Mouse (Mus musculus) hindlimb bud, embryonic 11.5 days (tissue): ENCODE data around the gene Zcwpw1.

Experiments used
- DNase-seq: peaks from one replicate; pipeline ENCODE4 v3.0.0-alpha.2; 2012; ENCODE audit warnings: low read depth, low spot score; ENCODE audit errors: extremely low spot score

Gene Zcwpw1

DNA sequence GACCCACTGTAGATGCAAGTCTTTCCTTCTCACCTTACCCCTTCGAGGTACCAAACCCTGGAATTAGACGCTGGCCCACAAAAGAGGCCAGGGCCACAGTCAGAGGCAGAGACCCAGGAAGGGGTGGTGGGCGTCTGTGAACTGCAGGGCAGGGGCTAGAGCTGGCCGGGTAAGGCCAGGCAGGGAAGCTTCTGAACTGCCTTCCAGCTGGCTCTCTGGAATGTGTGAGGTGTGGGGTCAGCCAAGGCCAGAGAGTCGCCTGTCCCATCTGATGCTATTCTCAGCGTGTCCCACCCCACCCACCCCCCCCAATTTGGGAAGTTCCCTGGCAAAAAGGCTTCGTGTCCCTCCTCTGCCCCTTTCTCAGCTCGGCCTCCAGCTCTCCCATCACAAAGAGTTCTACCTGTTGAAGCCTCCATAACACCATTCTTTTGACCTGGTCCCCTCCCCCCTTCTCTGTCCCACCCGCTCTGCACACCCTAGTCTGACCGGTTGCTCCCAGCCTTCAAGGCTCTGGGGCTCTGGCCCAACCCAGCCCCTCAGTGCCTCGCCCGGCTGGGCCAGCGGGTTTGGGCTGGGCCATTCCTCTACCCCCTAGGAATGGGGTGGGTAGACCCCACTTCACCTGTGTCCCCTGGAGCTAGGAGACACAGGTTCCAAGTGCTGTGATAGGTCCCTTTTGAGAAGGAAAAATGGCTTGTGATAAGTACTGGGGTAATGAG is 34.3 kb upstream of the Zcwpw1 start:
- no peak for DNase-seq

GRCm38 (mm10) chr5:137755425-137755824 is 32.2 kb upstream of the Zcwpw1 start:
- DNase-seq = no peak

- DNase-seq = no peak
These were observed 31.5 kb upstream of the Zcwpw1 start for GRCm38 (mm10) chr5:137756106-137756505.

GRCm38 (mm10) chr5:137756882-137757661 is 30.5 kb upstream of the Zcwpw1 start:
- DNase-seq = no peak

DNA sequence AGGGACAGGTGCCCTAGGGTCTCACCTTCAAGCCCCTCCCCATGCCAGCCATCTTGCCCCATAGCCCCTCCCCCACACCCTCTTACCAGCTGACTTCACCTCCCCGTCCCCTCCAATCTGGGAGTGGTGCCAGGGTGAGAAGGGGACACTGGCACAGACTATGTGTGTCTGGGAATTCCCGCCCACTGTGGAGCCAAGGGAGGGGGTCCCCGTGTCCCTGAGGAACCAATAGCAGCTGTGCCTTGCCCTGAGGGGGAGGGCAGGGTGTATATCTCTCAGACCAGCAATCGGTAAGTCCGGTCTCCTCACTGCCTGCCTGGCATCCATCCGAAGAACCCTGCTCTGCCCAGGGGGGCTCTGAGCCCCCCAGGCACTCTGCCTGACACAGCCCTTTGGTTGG is 29.7 kb upstream of the Zcwpw1 start:
- no peak for DNase-seq

DNA sequence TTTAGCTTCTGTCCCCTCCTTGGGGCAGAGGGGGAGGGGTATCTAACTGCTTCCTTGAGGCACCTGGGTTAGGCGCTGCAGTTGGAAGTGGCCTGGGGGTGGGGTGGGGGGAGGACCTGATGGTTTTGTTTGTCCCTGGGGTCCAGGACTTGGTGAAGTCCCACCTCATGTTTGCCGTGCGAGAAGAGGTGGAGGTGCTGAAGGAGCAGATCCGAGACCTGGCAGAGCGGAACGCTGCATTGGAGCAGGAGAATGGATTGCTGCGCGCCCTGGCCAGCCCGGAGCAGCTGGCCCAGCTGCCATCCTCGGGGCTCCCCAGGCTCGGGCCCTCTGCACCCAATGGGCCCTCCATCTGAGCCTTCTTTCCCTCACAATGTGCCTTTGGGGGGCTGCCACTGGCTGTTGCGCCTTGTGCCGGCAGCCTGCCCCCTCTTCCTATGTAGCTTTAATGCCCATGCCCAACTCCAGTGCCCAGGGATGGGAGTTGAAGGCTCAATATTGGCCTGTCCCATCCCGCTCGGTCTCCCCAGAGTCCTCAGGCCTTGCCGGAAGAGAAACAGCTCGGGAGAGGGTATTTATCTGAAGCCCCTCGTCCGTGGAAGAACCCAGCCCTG is 28.6 kb upstream of the Zcwpw1 start:
- no peak for DNase-seq

DNA sequence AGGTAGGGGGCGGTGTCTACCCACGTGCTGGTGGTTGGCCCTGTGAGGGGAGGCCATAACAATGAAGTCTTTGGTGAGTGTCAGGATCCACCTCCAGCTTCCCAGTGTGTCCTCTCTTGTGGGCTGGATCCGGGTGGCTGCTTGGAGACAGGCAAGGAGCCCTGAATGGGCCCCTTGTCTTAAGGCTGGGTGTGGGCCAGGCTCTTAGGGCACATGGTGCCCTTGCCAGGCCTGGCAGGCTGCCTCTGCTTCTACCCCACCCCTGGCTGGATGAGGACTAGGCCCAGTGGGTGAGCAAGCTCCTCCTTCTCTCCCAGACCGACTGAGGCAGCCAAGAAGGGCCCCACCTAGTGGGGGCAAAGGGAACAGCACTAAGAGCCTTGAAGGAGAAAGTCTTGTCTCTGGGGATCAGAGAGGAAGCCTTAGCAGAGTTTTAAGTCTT is 27.6 kb upstream of the Zcwpw1 start:
- no peak for DNase-seq

DNA sequence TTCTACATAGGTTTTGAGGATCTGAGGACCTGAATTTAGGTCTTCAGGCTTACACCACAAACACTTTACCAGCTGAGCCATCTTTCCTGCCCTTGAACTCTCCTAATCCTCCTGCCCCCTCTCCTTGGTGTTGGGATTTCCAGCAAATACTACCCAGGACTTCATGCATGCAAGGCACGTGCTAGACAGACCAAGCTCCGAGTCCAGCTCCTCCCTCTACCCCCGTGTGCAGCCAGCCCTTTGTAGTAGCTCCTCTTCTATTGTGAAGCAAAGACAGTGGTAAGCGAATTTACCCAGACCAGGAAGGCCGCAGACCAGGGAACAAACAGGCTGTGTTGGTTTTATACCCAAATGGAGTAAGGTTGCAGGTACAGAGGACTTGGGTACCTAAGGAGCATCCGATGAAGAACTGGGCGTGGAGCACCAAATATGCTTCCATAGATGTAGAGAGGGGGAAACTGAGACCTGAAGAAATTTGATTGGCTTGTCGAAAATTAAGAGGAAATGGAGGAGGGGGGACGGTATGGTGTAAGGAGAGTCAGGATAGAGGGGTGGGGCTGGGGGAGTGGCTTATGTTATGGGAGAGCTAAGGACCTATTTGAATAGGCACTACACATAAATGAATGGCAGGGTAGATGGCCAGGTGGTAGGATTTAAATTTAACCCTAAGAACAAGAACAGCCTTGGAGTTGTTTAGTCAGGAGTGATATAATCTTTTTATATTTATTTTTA is 22.8 kb upstream of the Zcwpw1 start:
- no peak for DNase-seq

DNA sequence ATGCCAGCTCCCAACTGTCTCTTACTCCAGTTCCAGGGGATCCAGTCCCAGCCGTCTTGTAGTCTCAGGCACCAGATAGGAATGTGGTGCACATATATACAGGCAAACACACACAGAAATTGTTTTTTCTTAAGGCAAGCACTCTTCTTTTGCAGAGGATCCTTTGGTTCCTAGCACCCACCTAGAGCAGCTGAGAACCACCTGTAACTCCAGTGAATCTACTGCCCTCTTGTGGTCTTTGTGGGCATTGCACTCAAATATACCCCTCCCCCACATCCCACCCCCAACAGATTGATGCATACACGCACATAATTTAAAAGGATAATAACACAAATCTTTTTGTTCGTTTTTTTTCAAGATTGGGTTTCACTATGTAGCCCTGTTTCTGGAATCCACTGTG is 21.3 kb upstream of the Zcwpw1 start:
- DNase-seq = no peak

DNA sequence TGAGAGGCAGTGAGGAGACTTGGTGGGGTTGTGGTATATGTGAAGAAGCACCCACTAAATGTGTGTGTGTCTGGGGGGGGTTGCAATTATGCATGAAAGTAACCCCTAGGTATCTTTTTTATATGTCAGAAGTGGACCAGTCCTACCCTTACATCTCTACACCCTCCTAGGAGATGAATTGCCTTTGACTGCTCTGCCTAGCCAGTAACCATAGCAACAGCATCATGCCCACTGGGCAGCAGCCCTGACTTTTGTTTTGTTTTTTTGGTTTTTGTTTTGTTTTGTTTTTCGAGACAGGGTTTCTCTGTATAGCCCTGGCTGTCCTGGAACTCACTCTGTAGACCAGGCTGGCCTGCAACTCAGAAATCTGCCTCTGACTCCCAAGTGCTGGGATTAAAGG is 19.1 kb upstream of the Zcwpw1 start:
- no peak for DNase-seq

DNA sequence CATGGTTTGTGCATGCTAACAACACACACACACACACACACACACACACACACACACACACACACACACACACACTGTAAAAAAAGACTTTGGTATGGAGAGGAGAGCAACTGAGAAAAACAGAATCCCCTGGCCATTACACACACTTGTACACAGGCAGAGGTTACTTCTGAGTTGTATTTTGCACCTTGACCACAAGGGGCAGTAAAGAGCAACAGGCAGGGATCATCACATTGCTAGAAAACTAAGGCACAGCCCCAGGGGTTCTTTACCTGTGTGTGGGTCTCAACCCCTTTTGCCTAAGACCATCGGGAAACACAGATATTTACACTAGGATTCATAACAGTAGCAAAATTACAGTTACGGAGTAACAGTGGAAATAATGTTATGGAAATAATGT is 16.9 kb upstream of the Zcwpw1 start:
- DNase-seq = no peak

- no peak for DNase-seq
These were observed 14.8 kb upstream of the Zcwpw1 start for GRCm38 (mm10) chr5:137772755-137773154.

DNA sequence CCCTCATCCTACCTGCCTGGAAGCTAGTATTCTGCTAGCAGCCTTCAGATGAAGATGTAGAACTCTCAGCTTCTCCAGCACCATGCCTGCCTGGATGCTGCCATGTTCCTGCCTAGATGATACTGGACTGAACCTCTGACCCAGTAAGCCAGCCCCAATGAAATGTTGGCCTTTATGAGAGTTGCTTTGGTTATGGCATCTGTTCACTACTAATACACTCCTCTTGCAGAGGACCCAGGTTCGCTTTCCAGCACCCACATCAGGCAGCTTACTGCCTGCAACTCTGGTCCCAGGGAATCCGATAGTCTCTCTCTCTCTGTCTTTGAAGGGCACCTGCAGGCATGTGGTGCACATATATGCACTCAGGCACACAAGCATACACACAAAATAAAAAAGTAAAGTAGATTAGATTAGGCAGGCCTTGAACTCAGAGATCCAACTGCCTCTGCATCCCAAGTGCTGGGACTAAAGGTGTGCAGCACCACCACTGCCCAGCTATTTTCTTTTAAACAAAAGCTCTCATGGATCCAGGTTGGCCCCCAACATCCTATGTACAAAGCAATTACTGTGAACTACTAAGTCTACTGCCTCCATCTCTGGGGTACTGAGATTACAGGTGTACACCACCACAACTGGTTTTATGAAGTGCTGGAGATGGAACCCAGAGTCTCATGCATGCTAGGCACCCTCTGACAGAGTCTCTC is 11.9 kb upstream of the Zcwpw1 start:
- no peak for DNase-seq

GRCm38 (mm10) chr5:137776408-137776918 is 11.1 kb upstream of the Zcwpw1 start:
- DNase-seq = no peak

DNA sequence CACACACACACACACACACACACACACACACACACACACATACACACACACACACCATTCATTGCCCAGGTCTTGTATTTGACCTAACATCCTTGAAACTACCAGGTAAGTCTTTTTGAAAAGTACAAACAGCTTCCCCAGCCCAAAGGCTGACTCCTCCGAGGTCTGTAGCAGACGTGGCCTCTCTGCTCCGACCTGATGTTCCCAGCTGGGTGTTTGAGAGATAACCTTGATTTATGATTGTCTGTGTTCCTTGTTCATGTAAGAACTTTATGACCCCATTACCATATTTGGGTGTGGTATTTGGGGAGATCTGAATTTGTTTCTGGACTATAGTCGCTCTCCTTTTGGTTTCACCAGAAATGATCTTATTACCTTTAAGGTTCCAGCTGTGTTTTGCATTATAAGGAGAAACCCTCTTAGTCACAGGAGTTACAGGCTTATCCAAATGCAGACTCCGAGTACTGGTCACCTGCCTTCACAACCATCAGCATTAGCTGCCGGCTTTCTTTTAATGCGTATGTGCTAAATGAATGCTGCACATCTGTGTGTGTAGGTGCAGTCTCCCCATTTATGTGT is 10.2 kb upstream of the Zcwpw1 start:
- no peak for DNase-seq

- DNase-seq = peak; percentile 83
These were observed 9.0 kb upstream of the Zcwpw1 start, which contains the start of gene Ppp1r35 for GRCm38 (mm10) chr5:137778635-137779034. Gene Ppp1r35 (plus strand): TSS chr5:137778849.

GRCm38 (mm10) chr5:137779053-137779933 is 8.3 kb upstream of the Zcwpw1 start:
- no peak for DNase-seq

- no peak for DNase-seq
These were observed 5.9 kb upstream of the Zcwpw1 start for GRCm38 (mm10) chr5:137781661-137782060.
